In the genomic region with DNA sequence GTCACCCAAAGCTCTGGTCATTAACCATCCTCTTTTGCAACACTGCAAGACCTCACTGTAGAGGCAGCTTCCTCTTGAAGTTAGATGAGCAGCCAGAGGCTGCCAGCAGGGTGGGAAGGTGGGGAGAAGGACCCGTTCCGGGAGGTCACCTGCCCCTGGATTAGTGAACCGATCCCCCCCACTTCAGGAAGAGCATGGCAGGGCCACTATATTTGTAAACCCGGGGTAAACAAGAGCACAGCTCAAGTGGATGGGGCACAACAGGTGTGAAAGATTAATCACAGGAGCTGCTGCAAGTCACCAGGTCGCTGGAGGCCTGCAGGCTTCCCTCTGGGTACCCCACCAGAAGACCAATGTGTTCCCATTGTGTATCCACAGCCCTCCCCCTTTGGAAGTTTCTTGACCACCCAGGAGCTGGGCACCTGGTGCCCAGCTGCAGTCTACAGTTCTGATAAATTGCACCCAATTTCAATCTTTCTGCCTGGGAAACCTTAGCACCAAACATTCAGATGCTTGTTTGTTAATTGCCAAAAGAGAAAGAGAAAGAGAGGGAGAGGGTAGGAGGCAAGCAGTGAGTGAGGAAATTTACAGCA, we compare ENCODE assay signal across 13 mouse cellular contexts. TPM values are rescaled to one million over a fixed set of nuclear protein-coding genes. Genes with fewer than 3 reads are reported as not detected.
DNase-seq lines count a peak whose midpoint lies in the region; ATAC-seq and TF ChIP-seq lines count a peak whose summit lies in the region.
"Had no signal": no experiment of that assay in that cellular context is flagged by ENCODE, and none has a peak within 500 bp of the region (broad histone marks: within the 10 kb centered on the region; RNA-seq: fewer than 3 reads in every experiment).

No protein-coding gene starts in this region.

- peak overlapping the region; percentile 100 for H3K4me2 ChIP-seq in embryonic facial prominence, embryonic 13.5 days
- peak overlapping the region; percentile 84 for H3K4me2 ChIP-seq in hindbrain, embryonic 16.5 days (ENCODE audit: low read length)
- peak overlapping the region; percentile 95 for H3K4me2 ChIP-seq in midbrain, postnatal 0 days (ENCODE audit: low read depth, low read length, poor library complexity, severe bottlenecking)

- peaks cover 41% of the 10 kb centered on the region for H3K27me3 ChIP-seq in embryonic facial prominence, embryonic 13.5 days
- 0 out of 2 replicates have a peak, but pooled peaks cover 2% of the 10 kb centered on the region for H3K27me3 ChIP-seq in hindbrain, embryonic 16.5 days (replicated peaks; ENCODE audit: control insufficient read depth, insufficient read depth, low read length)
- no peaks in the 10 kb centered on the region for H3K27me3 ChIP-seq in midbrain, postnatal 0 days (ENCODE audit: insufficient read depth, low read length)

- no peak for TF ChIP-seq CTCF in midbrain, postnatal 0 days (IDR thresholded peaks at IDR 0.05)

- H3K4me1 ChIP-seq in embryonic facial prominence, embryonic 13.5 days, result peaks cover 17% of the 10 kb centered on the region
- H3K4me1 ChIP-seq in hindbrain, embryonic 16.5 days (ENCODE audit: control insufficient read depth, insufficient read depth, low read depth, low read length), result peaks cover 15% of the 10 kb centered on the region
- 0 out of 2 replicates have a peak, but pooled peaks cover 3% of the 10 kb centered on the region for H3K4me1 ChIP-seq in midbrain, postnatal 0 days (ENCODE audit: insufficient read depth, low read length)

- no peak overlapping the region for H3K27ac ChIP-seq in embryonic facial prominence, embryonic 13.5 days
- H3K27ac ChIP-seq in hindbrain, embryonic 16.5 days (ENCODE audit: low read depth, low read length), result peak overlapping the region; percentile 72
- H3K27ac ChIP-seq in midbrain, postnatal 0 days (ENCODE audit: low read depth, low read length), result peak overlapping the region; percentile 94
- H3K27ac ChIP-seq: heart, embryonic 10.5 days; macrophage; stomach, embryonic 15.5 days had no signal

- peak; percentile 36 for DNase-seq in cerebellum, adult 9-11 months
- no peak for DNase-seq in cerebellum, adult 11-12 months
- DNase-seq in midbrain, postnatal 0 days (ENCODE audit: low spot score), result no peak
- DNase-seq in adrenal gland, postnatal 14 days, result no peak
- DNase-seq in left cerebral cortex, adult 8-10 months (ENCODE audit: low spot score in 2 of 2), result no peak
- no peak for DNase-seq in Muller cell, postnatal 12 days (ENCODE audit: inconsistent ontology term)

- H3K9me3 ChIP-seq in embryonic facial prominence, embryonic 13.5 days, result no peaks in the 10 kb centered on the region
- H3K9me3 ChIP-seq in hindbrain, embryonic 16.5 days (ENCODE audit: control insufficient read depth, low read length), result no peaks in the 10 kb centered on the region
- H3K9me3 ChIP-seq in midbrain, postnatal 0 days (ENCODE audit: low read length), result no peaks in the 10 kb centered on the region
- H3K9me3 ChIP-seq: heart, embryonic 10.5 days; stomach, embryonic 15.5 days had no signal

- peak overlapping the region; percentile 83; the same call in 1 of the 2 replicates for H3K9ac ChIP-seq in embryonic facial prominence, embryonic 13.5 days
- H3K9ac ChIP-seq in hindbrain, embryonic 16.5 days (ENCODE audit: low read depth, low read length), result peak overlapping the region; percentile 58
- 0 out of 2 replicates have a peak overlapping the region, but pooled peaks have one; percentile 29 for H3K9ac ChIP-seq in midbrain, postnatal 0 days (replicated peaks; ENCODE audit: low read length, poor library complexity, severe bottlenecking)
- H3K9ac ChIP-seq: stomach, embryonic 15.5 days had no signal

- WGBS in embryonic facial prominence, embryonic 13.5 days, result 40% methylated on average over 5 of the region's 5 CpGs
- WGBS in hindbrain, embryonic 16.5 days, result 43% methylated on average over 5 of the region's 5 CpGs
- WGBS in midbrain, postnatal 0 days, result 50% methylated on average over 5 of the region's 5 CpGs

- H3K4me3 ChIP-seq in embryonic facial prominence, embryonic 13.5 days, result peak overlapping the region; percentile 64
- H3K4me3 ChIP-seq in hindbrain, embryonic 16.5 days (ENCODE audit: low read length), result peak overlapping the region; percentile 73
- peak overlapping the region; percentile 84 for H3K4me3 ChIP-seq in midbrain, postnatal 0 days (ENCODE audit: low read depth, low read length)

- ATAC-seq in embryonic facial prominence, embryonic 13.5 days (ENCODE audit: insufficient number of reproducible peaks, insufficient read depth, low FRiP score, low TSS enrichment, low read depth), result no peak
- no peak for ATAC-seq in hindbrain, embryonic 16.5 days
- ATAC-seq in midbrain, postnatal 0 days (ENCODE audit: low FRiP score), result no peak

- no peaks in the 10 kb centered on the region for H3K36me3 ChIP-seq in embryonic facial prominence, embryonic 13.5 days
- no peaks in the 10 kb centered on the region for H3K36me3 ChIP-seq in hindbrain, embryonic 16.5 days (ENCODE audit: control insufficient read depth, insufficient read depth, low read length)
- H3K36me3 ChIP-seq in midbrain, postnatal 0 days (ENCODE audit: insufficient read depth, low read length), result no peaks in the 10 kb centered on the region
- H3K36me3 ChIP-seq: heart, embryonic 10.5 days; stomach, embryonic 15.5 days had no signal

RNA-seq across cellular contexts. Expression of gene Slc8a3, which starts 1.8 kb away (rescaled TPM):
- 3.6 and 5.6 TPM in 2 replicates for polyA plus RNA-seq in embryonic facial prominence, embryonic 13.5 days (2015; fragmentation: Nextera tagmentation; extraction: Ambion mirVana)
- 11.2 and 11.7 TPM in 2 replicates for polyA plus RNA-seq in hindbrain, embryonic 16.5 days (2015; fragmentation: Nextera tagmentation; extraction: Ambion mirVana)
- 52.3 and 61.4 TPM in 2 replicates for total RNA-seq in midbrain, postnatal 0 days (2014; rRNA removed)
- polyA plus RNA-seq in midbrain, postnatal 0 days (2015; fragmentation: Nextera tagmentation; extraction: Ambion mirVana), result 11.4 and 13.4 TPM in 2 replicates
- total RNA-seq in adrenal gland, postnatal 14 days (2021), result 0.67 and 1.7 TPM in 2 replicates
- 10 to 100 TPM; 27.5 to 29.8 (median 29.1) TPM for total RNA-seq in left cerebral cortex, adult 8-10 months (2022)
- total RNA-seq: MEL had no signal
- polyA plus RNA-seq: liver, adult 2 months; macrophage had no signal

RNA-seq across cellular contexts. Expression of gene Gm4787, which starts 48.1 kb away (rescaled TPM):
- 0.30 and 0.48 TPM in 2 replicates for polyA plus RNA-seq in embryonic facial prominence, embryonic 13.5 days (2015; fragmentation: Nextera tagmentation; extraction: Ambion mirVana)
- polyA plus RNA-seq in hindbrain, embryonic 16.5 days (2015; fragmentation: Nextera tagmentation; extraction: Ambion mirVana), result 0.21 TPM in 2 replicates
- total RNA-seq in midbrain, postnatal 0 days (2014; rRNA removed), result 0.94 and 0.99 TPM in 2 replicates
- 0.11 and 0.14 TPM in 2 replicates for polyA plus RNA-seq in midbrain, postnatal 0 days (2015; fragmentation: Nextera tagmentation; extraction: Ambion mirVana)
- total RNA-seq in adrenal gland, postnatal 14 days (2021), result 0.78 and 1.2 TPM in 2 replicates
- total RNA-seq in left cerebral cortex, adult 8-10 months (2022), result 1 to 10 TPM; 1.7 to 2.7 (median 2.1) TPM

Comparison
In these comparisons a context has a peak if more than half of its experiments do, and no peak if none do; other contexts are left out.
1. H3K9ac ChIP-seq: peak in every context shown above with its lines; median percentile 83 in embryonic facial prominence, embryonic 13.5 days; 58 in hindbrain, embryonic 16.5 days; 29 in midbrain, postnatal 0 days.
2. RNA of gene Slc8a3, which starts 1.8 kb away (total RNA-seq): 52.3 to 61.4 TPM in midbrain, postnatal 0 days and 27.5 to 29.8 TPM in left cerebral cortex, adult 8-10 months; 0.67 to 1.7 TPM in adrenal gland, postnatal 14 days; every median in the first group is over 10 times any median in the second.
3. Peak in every context shown above with its lines, with median percentiles within 50 percentile points of each other: H3K4me2 ChIP-seq and H3K4me3 ChIP-seq.